Mouse (Mus musculus): ENCODE measurements at regions not wholly inside any gene's neighbourhood (a gene's known extent, or its start where the extent isn't known, plus 50 kb on each side); places are given as distances from the start of the nearest gene placed in this dataset.

- TF ChIP-seq CTCF (conservative IDR thresholded peaks at IDR 0.05 in 1 of 2, IDR thresholded peaks at IDR 0.05 in 1 of 2; ENCODE audit: low read depth in 2 of 2, low read length in 2 of 2) (no peak), POLR2A (IDR thresholded peaks at IDR 0.05; ENCODE audit: low read depth, low read length) (no peak)
These were observed 269.2 kb upstream of the Ednrb start for GRCm38 (mm10) chr14:104113448-104113847.

Measured in CH12.LX (cell line).